Mouse (Mus musculus) liver (tissue): ENCODE data around the gene Txnrd2.

Experiments used
- DNase-seq: peaks from one replicate; pipeline ENCODE4 v3.0.0-alpha.2; 2020; ENCODE audit warnings: mixed read lengths

The Txnrd2 gene

GRCm38 (mm10) chr16:18453846-18454245 is 27.7 kb downstream of the Txnrd2 start:
- DNase-seq, result no peak

- no peak for DNase-seq
These were observed 29.2 kb downstream of the Txnrd2 start for GRCm38 (mm10) chr16:18455407-18455806.

DNA sequence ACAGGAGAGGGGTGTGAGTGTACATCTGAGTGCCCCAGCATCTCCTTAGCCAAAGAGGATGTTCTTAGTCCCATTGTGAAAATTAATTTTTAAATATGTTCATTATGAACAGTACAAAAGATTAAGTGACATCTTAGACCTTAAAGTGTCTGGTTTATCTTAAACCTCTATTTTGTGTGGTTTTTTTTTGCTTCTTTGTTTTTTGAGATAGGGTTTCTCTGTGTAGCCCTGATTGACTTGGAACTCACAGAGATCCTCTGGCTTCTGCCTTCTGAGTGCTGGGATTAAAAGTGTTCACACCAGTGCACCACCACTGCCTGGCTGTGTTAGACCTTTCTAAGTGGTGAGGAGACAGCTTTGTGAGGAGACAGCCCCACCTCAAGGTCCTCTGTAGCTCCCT is 32.5 kb downstream of the Txnrd2 start:
- no peak for DNase-seq

GRCm38 (mm10) chr16:18459335-18459954 is 33.3 kb downstream of the Txnrd2 start:
- DNase-seq, result peak; percentile 38

DNA sequence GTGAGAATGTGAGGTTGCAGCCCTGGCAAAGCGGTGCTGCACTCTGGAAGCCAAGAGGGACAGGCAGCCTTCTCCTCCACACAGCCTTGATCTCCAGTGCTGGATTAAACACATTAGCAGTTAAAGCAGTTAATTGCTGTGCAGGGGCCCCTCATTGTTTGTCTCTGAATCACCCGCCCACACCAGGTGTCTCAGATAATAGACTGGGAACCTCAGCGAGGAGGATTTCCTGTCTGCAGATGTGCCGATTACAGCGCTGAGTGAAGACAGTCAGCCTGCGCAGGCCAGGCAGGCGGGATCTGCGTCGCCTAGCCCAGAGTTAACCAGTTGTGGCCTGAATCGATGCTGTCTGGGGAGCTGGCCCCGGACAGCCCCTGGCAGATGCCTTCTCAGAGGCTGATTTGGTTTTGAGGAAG is 33.8 kb downstream of the Txnrd2 start:
- peak; percentile 65 for DNase-seq

DNA sequence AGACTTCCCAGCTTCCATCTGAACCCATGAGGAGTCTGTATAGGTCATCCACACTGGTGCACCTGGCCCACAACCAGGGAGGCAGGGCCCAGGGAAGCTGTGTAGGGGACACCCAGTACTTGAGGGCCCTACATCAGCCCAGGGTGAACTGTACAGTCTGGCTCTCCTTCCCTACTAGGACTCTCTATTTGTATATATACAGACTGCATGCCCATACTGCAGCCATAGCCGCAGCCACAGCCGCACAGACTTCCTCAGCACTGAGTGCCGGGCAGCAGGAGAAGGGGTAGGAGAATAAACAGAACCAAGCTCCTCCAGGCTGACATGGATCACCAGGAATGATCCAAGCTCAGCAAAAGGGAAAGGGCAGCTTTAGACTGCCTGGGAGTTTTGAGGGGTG is 34.6 kb downstream of the Txnrd2 start:
- DNase-seq, result no peak

DNA sequence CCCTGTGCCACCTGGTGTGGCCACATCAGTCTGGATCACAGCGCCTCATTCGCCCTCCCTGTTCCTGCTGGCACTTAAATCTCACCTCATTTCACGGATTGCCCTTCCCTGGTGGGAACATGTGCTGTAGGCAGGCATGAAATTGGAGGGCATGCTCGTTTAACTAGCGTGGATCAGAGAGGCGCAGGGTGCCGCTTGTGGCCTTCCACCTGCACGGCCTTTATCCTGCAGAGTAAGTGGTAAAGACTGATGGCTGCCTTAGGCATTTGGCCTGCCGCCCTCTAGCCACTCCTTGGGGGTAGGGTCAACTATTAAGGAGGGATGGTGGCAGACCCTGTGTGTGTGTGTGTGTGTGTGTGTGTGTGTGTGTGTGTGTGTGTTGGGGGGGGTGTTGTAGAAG is 35.8 kb downstream of the Txnrd2 start:
- DNase-seq, result no peak

GRCm38 (mm10) chr16:18462598-18462997 is 36.4 kb downstream of the Txnrd2 start:
- DNase-seq, result no peak

- DNase-seq, result no peak
These were observed 38.1 kb downstream of the Txnrd2 start for GRCm38 (mm10) chr16:18464271-18464670.

- no peak for DNase-seq
These were observed 44.6 kb downstream of the Txnrd2 start for GRCm38 (mm10) chr16:18470829-18471228.

DNA sequence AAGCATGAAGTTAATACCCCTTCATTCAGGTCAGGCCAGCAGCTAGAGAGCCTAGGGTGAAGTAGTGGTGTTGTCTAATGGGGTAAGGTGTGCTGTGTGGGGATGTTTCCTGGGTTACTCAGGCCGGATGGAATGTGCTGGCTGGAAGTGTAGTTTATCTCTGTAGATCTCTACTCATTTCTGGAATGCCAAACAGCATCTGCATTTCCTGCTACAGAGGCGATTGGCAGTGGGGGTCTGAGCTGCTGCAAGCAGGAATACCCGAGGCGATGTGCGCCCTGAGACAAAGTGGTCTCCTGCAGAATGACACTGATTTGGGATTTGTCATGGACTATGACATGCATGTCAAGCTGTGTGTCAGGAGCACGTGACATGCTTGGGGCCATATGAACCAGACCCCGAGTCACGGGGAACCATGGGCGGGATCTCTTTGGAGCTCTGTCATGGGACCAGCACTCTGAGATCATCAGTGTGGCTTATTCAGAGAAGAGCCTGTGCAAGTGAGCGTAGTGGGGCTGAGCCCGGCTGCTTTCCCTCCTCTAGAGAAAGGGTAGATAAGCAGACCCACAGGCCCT is 45.3 kb downstream of the Txnrd2 start:
- no peak for DNase-seq

- no peak for DNase-seq
These were observed 45.8 kb downstream of the Txnrd2 start for GRCm38 (mm10) chr16:18471976-18472375.

DNA sequence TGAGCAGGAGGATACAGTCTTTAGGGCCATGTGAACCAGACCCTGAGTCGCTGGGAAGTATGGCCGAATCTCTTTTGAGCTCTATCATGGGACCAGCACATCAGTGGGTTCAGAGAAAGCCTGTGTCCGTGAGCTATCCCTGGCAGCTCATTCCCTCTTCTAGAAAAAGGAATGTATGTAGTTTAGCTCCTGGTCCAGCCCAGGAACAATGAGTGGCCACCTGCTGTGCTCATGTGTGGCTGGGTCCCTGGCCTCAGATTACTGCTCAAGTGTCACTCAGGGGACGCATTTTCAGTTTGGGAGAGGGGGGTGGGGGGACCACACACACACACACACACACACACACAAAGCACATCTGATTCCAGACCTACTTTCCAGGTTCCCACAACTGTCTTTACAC is 46.2 kb downstream of the Txnrd2 start:
- DNase-seq, result no peak

- DNase-seq, result no peak
These were observed 46.8 kb downstream of the Txnrd2 start for GRCm38 (mm10) chr16:18472976-18473375.

DNA sequence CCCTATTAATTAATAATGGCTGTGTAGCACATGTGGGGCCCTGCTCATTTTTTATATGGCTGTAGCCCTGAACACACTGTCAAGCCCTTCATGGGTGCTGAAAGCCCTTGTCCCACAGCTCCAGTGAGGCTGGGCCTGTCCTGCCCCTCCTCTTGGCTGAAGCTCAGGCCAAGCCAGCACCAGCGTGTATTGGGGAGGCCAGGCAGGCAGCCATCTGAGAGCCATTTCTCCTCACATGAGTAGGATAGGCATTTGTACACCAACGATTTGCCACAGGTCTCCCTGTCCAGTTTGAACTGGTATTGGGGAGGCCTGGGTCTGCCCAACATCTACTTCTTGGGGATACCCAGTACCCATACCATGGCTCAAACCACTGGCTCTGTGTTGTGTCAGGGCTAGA is 47.8 kb downstream of the Txnrd2 start:
- no peak for DNase-seq

- no peak for DNase-seq
These were observed 51.8 kb downstream of the Txnrd2 start for GRCm38 (mm10) chr16:18477996-18478395.

- DNase-seq, result no peak
These were observed 53.5 kb downstream of the Txnrd2 start for GRCm38 (mm10) chr16:18479667-18480066.

GRCm38 (mm10) chr16:18480933-18481485 is 54.8 kb downstream of the Txnrd2 start:
- DNase-seq, result no peak

DNA sequence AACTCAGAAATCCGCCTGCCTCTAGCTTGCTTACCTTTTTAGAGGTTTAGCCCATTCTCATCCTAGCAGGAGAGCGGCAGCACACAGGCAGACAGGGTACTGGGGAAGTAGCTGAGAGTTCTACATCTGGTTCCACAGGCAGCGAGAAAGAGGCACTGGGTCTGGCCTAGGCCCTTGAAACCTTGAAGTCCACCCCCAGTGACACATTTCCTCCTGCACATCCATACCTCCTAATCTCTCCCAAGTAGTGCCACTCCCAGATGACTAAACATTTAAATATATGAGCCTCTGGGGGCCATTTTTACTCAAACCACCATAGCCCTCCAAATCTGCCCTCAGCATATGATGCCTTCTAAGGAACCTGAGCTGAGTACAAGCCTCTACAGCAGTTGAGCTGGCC is 56.2 kb downstream of the Txnrd2 start:
- no peak for DNase-seq

- no peak for DNase-seq
These were observed 57.7 kb downstream of the Txnrd2 start for GRCm38 (mm10) chr16:18483839-18484238.

DNA sequence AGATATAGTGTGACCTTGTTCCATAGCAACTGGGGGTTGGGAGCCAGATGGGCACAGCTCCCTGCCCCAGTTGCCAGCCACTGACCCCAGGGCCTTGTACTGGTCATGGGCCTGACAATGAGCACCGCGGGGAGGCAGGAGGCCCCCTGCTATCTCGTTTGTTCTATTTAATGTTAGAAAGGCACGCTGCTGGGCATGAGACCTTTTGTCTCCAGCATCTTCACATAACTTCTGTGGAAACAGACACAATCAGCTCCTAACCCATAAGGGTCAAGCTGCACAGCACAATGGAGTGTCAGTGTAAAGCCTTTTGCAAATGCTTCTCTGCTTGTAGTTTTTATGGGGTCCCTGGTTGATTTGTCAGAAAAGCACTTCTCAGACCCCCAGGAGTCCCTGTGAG is 58.2 kb downstream of the Txnrd2 start:
- DNase-seq, result no peak

GRCm38 (mm10) chr16:18484794-18485435 is 58.7 kb downstream of the Txnrd2 start:
- no peak for DNase-seq

DNA sequence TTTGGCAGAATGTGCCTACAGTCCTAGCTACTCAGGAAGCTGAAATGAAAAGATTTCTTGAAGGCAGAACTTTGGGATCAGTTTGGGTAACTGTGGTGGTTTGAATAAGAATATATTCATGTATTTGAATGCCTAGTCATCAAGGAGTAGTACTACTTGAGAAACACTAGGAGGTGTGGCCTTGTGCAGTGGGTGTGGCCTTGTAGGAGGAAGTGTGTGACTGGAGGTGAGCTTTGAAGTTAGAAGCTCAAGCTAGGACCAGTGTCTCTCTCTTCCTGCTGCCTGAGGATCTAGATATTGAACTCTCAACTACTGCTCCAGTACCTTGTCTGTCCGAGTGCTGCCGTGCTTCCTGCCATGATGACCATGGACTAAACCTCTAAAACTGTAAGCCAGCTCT is 59.9 kb downstream of the Txnrd2 start:
- no peak for DNase-seq

- DNase-seq, result no peak
These were observed 64.1 kb downstream of the Txnrd2 start for GRCm38 (mm10) chr16:18490281-18490680.
